In genomic region chr2:32549171-32549570, GRCm38 (mm10) we compare ENCODE assay signal across 22 mouse cellular contexts. TPM values are rescaled to one million over a fixed set of nuclear protein-coding genes. Genes with fewer than 3 reads are reported as not detected.
DNase-seq lines count a peak whose midpoint lies in the region; ATAC-seq lines count a peak whose summit lies in the region.
"Had no signal": no experiment of that assay in that cellular context is flagged by ENCODE, and none has a peak within 500 bp of the region (broad histone marks: within the 10 kb centered on the region; RNA-seq: fewer than 3 reads in every experiment).

No protein-coding gene starts in this region.

- ATAC-seq in kidney, embryonic 15.5 days (replicated peaks; ENCODE audit: low FRiP score), result no peak
- ATAC-seq in embryonic facial prominence, embryonic 15.5 days (ENCODE audit: insufficient number of reproducible peaks, low FRiP score, low TSS enrichment, low read depth), result no peak
- no peak for ATAC-seq in limb, embryonic 15.5 days (ENCODE audit: insufficient number of reproducible peaks, low FRiP score, low TSS enrichment, low read depth)

- no peak overlapping the region for H3K4me3 ChIP-seq in kidney, embryonic 15.5 days (replicated peaks)
- H3K4me3 ChIP-seq in embryonic facial prominence, embryonic 15.5 days (replicated peaks), result no peak overlapping the region
- no peak overlapping the region for H3K4me3 ChIP-seq in limb, embryonic 15.5 days
- H3K4me3 ChIP-seq: forebrain, embryonic 10.5 days; hindbrain, embryonic 10.5 days; midbrain, embryonic 10.5 days had no signal

- H3K4me1 ChIP-seq in kidney, embryonic 15.5 days, result peaks cover 14% of the 10 kb centered on the region
- peaks cover 67% of the 10 kb centered on the region for H3K4me1 ChIP-seq in embryonic facial prominence, embryonic 15.5 days
- peaks cover 50% of the 10 kb centered on the region for H3K4me1 ChIP-seq in limb, embryonic 15.5 days

- no peak for DNase-seq in kidney, postnatal 25 days
- peak; percentile 53 for DNase-seq in NIH3T3 (ENCODE audit: low read depth)
- DNase-seq in adrenal gland, adult 2 months, result no peak
- DNase-seq in frontal cortex, postnatal 10 days (ENCODE audit: low spot score in 2 of 2), result no peak
- DNase-seq: B cell, adult 2 months; cerebellum, adult 9-10 months; kidney, adult 8-10 months; kidney, postnatal 36 days; right cerebral cortex, postnatal 4 days had no signal

- H3K4me2 ChIP-seq in kidney, embryonic 15.5 days, result no peak overlapping the region
- no peak overlapping the region for H3K4me2 ChIP-seq in embryonic facial prominence, embryonic 15.5 days (replicated peaks)
- 0 out of 2 replicates have a peak overlapping the region, but pooled peaks have one; percentile 6 for H3K4me2 ChIP-seq in limb, embryonic 15.5 days
- H3K4me2 ChIP-seq: liver, embryonic 11.5 days had no signal

- 72% methylated on average over 9 of the region's 9 CpGs for WGBS in kidney, embryonic 15.5 days
- 33% methylated on average over 9 of the region's 9 CpGs for WGBS in embryonic facial prominence, embryonic 15.5 days
- WGBS in limb, embryonic 15.5 days, result 42% methylated on average over 9 of the region's 9 CpGs

- no peak overlapping the region for H3K9ac ChIP-seq in kidney, embryonic 15.5 days
- H3K9ac ChIP-seq in embryonic facial prominence, embryonic 15.5 days, result no peak overlapping the region
- no peak overlapping the region for H3K9ac ChIP-seq in limb, embryonic 15.5 days

- peak overlapping the region; percentile 4; the same call in 1 of the 2 replicates for H3K27ac ChIP-seq in kidney, embryonic 15.5 days
- peak overlapping the region; percentile 97 for H3K27ac ChIP-seq in embryonic facial prominence, embryonic 15.5 days (replicated peaks)
- H3K27ac ChIP-seq in limb, embryonic 15.5 days, result peak overlapping the region; percentile 90
- H3K27ac ChIP-seq: forebrain, embryonic 10.5 days; hindbrain, embryonic 10.5 days had no signal

- no peaks in the 10 kb centered on the region for H3K9me3 ChIP-seq in kidney, embryonic 15.5 days (replicated peaks)
- no peaks in the 10 kb centered on the region for H3K9me3 ChIP-seq in embryonic facial prominence, embryonic 15.5 days (replicated peaks)
- no peaks in the 10 kb centered on the region for H3K9me3 ChIP-seq in limb, embryonic 15.5 days
- H3K9me3 ChIP-seq: forebrain, embryonic 10.5 days; hindbrain, embryonic 10.5 days; midbrain, embryonic 10.5 days had no signal

- H3K27me3 ChIP-seq in kidney, embryonic 15.5 days, result no peaks in the 10 kb centered on the region
- no peaks in the 10 kb centered on the region for H3K27me3 ChIP-seq in embryonic facial prominence, embryonic 15.5 days
- H3K27me3 ChIP-seq in limb, embryonic 15.5 days, result no peaks in the 10 kb centered on the region

- H3K36me3 ChIP-seq in kidney, embryonic 15.5 days, result no peaks in the 10 kb centered on the region
- H3K36me3 ChIP-seq in embryonic facial prominence, embryonic 15.5 days, result peaks cover 6% of the 10 kb centered on the region; the same call in 1 of the 2 replicates
- peaks cover 4% of the 10 kb centered on the region; the same call in 1 of the 2 replicates for H3K36me3 ChIP-seq in limb, embryonic 15.5 days

RNA-seq across cellular contexts. Expression of gene Fam102a, which starts 14.0 kb away (rescaled TPM):
- 14.5 and 15.0 TPM in 2 replicates for polyA plus RNA-seq in kidney, embryonic 15.5 days (2015; fragmentation: Nextera tagmentation; extraction: Ambion mirVana)
- 19.5 and 21.0 TPM in 2 replicates for polyA plus RNA-seq in embryonic facial prominence, embryonic 15.5 days (2015; fragmentation: Nextera tagmentation; extraction: Ambion mirVana)
- 14.7 and 17.3 TPM in 2 replicates for polyA plus RNA-seq in limb, embryonic 15.5 days (2015; fragmentation: Nextera tagmentation; extraction: Ambion mirVana)
- total RNA-seq in adrenal gland, adult 2 months (2021), result 10 to 100 TPM; 37.1 to 40.8 TPM
- 40.2 and 43.1 TPM in 2 replicates for polyA plus RNA-seq in adrenal gland, adult 2 months (2012; rRNA removed)

RNA-seq across cellular contexts. Expression of gene Dpm2, which starts 21.5 kb away (rescaled TPM):
- polyA plus RNA-seq in kidney, embryonic 15.5 days (2015; fragmentation: Nextera tagmentation; extraction: Ambion mirVana), result 103 and 107 TPM in 2 replicates
- 113 and 119 TPM in 2 replicates for polyA plus RNA-seq in embryonic facial prominence, embryonic 15.5 days (2015; fragmentation: Nextera tagmentation; extraction: Ambion mirVana)
- 114 and 117 TPM in 2 replicates for polyA plus RNA-seq in limb, embryonic 15.5 days (2015; fragmentation: Nextera tagmentation; extraction: Ambion mirVana)
- total RNA-seq in adrenal gland, adult 2 months (2021), result 10 to 100 TPM; 52.7 to 67.4 TPM
- polyA plus RNA-seq in adrenal gland, adult 2 months (2012; rRNA removed), result 160 and 165 TPM in 2 replicates

RNA-seq across cellular contexts. Expression of gene Pip5kl1, which starts 25.4 kb away (rescaled TPM):
- 2.0 and 2.7 TPM in 2 replicates for polyA plus RNA-seq in kidney, embryonic 15.5 days (2015; fragmentation: Nextera tagmentation; extraction: Ambion mirVana)
- polyA plus RNA-seq in embryonic facial prominence, embryonic 15.5 days (2015; fragmentation: Nextera tagmentation; extraction: Ambion mirVana), result 0.53 and 0.94 TPM in 2 replicates
- polyA plus RNA-seq in limb, embryonic 15.5 days (2015; fragmentation: Nextera tagmentation; extraction: Ambion mirVana), result 0.12 and 0.82 TPM in 2 replicates
- under 1 TPM in 1 of 2 experiments, not detected in 1; 0.29 TPM for total RNA-seq in adrenal gland, adult 2 months (2021)
- polyA plus RNA-seq in adrenal gland, adult 2 months (2012; rRNA removed), result 0.10 TPM in 1 of 2 replicates, not detected in the other
- total RNA-seq: common myeloid progenitor, adult 5-6 weeks; gastrocnemius, postnatal 10 days; monocyte, adult 5-6 weeks had no signal
- polyA plus RNA-seq: heart, postnatal 0 days; macrophage had no signal

RNA-seq across cellular contexts. Expression of gene 9430097D07Rik, which starts 26.3 kb away (rescaled TPM):
- polyA plus RNA-seq in kidney, embryonic 15.5 days (2015; fragmentation: Nextera tagmentation; extraction: Ambion mirVana), result 0.10 and 0.17 TPM in 2 replicates
- 0.11 and 0.12 TPM in 2 replicates for polyA plus RNA-seq in embryonic facial prominence, embryonic 15.5 days (2015; fragmentation: Nextera tagmentation; extraction: Ambion mirVana)
- polyA plus RNA-seq in limb, embryonic 15.5 days (2015; fragmentation: Nextera tagmentation; extraction: Ambion mirVana), result not detected in 2 replicates
- not detected for total RNA-seq in adrenal gland, adult 2 months (2021)
- polyA plus RNA-seq in adrenal gland, adult 2 months (2012; rRNA removed), result not detected in 2 replicates
- total RNA-seq: common myeloid progenitor, adult 5-6 weeks; gastrocnemius, postnatal 10 days; heart, adult 8-10 months; monocyte, adult 5-6 weeks had no signal
- polyA plus RNA-seq: heart, postnatal 0 days; liver, embryonic 11.5 days; macrophage had no signal

RNA-seq across cellular contexts. Expression of gene St6galnac4, which starts 37.7 kb away (rescaled TPM):
- polyA plus RNA-seq in kidney, embryonic 15.5 days (2015; fragmentation: Nextera tagmentation; extraction: Ambion mirVana), result 22.3 and 23.2 TPM in 2 replicates
- polyA plus RNA-seq in embryonic facial prominence, embryonic 15.5 days (2015; fragmentation: Nextera tagmentation; extraction: Ambion mirVana), result 34.8 and 36.5 TPM in 2 replicates
- polyA plus RNA-seq in limb, embryonic 15.5 days (2015; fragmentation: Nextera tagmentation; extraction: Ambion mirVana), result 33.8 and 44.2 TPM in 2 replicates
- total RNA-seq in adrenal gland, adult 2 months (2021), result 10 to 100 TPM in 1 of 2 experiments, 1 to 10 TPM in 1; 5.6 to 14.5 TPM
- polyA plus RNA-seq in adrenal gland, adult 2 months (2012; rRNA removed), result 15.4 and 18.5 TPM in 2 replicates

Comparison
In these comparisons a context has a peak if more than half of its experiments do, and no peak if none do; other contexts are left out.
1. H3K27ac ChIP-seq: peak in every context shown above with its lines; median percentile 97 in embryonic facial prominence, embryonic 15.5 days; 90 in limb, embryonic 15.5 days; 4 in kidney, embryonic 15.5 days.